Mouse (Mus musculus): ENCODE data around the gene Tpcn1.

- no peak for TF ChIP-seq POLR2A (IDR thresholded peaks at IDR 0.05; ENCODE audit: extremely low read depth, insufficient read depth, low read length)
- TF ChIP-seq CTCF (IDR thresholded peaks at IDR 0.05; ENCODE audit: low read depth, low read length), result no peak
Measured at GRCm38 (mm10) chr5:120626399-120626798, 37.9 kb upstream of the Tpcn1 start.
